Mouse (Mus musculus): Measurements from ENCODE around the gene Syde2. TPM values are rescaled to one million over a fixed set of nuclear protein-coding genes. Genes with fewer than 3 reads are reported as not detected.

Gene Syde2
- polyA plus RNA-seq, 1 experiment = 1.3 TPM

DNA sequence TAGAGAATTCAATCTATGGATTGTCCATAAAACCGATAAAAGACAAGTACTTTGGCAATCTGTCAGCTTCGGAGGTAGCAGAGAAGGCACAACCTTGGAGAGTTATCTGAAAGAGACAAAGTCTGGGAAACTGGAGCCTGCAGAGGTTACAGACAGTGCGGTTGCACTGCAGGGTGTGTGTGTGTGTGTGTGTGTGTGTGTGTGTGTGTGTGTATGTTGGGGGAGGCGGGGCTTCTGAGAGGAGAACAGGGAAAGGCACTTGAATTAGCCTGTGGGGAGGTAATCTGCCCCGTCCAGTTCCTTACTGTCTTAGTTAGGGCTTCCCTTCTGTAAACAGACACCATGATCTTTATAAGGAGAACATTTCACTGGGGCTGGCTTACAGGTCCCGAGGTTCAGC lies 20.2 kb downstream of the Syde2 start:
- H3K27ac ChIP-seq (ENCODE audit: insufficient read depth, low read length) = no peak overlapping the region
- no peaks in the 10 kb centered on the region for H3K27me3 ChIP-seq (ENCODE audit: control insufficient read depth, insufficient read depth, low read length)
- TF ChIP-seq CTCF (IDR thresholded peaks at IDR 0.05; ENCODE audit: borderline replicate concordance, insufficient read depth, low read depth, low read length) = no peak
- no peaks in the 10 kb centered on the region for H3K4me1 ChIP-seq (ENCODE audit: control insufficient read depth, insufficient read depth, low read length)
- 76% methylated on average over 6 of the region's 6 CpGs for WGBS
- DNase-seq = no peak
- no peak overlapping the region for H3K4me3 ChIP-seq (replicated peaks; ENCODE audit: insufficient read depth, low read depth, low read length)

DNA sequence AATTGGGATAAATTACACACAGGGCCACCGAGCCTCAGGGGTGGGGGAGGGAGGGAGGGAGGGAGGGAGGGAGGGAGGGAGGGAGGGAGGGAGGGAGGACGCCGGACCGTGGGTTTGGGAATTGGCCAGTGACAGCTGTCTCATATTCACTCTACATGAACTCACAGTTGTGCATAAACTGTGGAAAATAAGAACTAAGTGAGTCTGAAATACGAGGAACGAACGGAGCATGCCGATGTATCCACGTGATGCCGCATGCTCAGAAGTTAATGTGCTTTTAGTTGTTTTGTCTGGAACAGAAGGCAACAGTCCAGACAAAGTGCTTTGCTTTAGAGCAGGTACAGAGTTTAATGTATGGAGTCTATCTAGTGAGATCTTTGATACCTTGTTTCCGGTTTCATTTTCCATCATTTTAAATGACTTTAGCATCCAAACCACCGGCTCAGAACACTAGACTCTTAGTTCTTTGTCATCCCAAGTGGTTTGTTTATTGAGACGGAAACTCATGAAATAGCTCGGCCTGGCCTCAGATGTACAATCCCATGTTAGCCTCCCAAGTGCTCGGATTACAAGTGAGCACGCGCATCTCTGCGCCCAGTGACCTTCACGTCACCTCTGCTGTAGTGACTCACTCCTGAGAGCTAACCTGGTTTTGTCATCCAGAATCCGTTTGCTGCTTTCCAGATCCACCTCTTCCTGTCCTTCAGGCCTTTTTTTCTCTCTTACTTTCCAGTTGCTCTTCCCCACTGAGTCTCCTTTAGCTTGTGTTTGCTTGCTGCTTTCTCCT lies 22.4 kb downstream of the Syde2 start:
- Histone ChIP-seq H3K27ac (ENCODE audit: insufficient read depth, low read length) (no peak overlapping the region), H3K4me1 (ENCODE audit: control insufficient read depth, insufficient read depth, low read length) (no peaks in the 10 kb centered on the region), H3K27me3 (ENCODE audit: control insufficient read depth, insufficient read depth, low read length) (no peaks in the 10 kb centered on the region), H3K4me3 (replicated peaks; ENCODE audit: insufficient read depth, low read depth, low read length) (no peak overlapping the region)
- TF ChIP-seq POLR2A (IDR thresholded peaks at IDR 0.05; ENCODE audit: borderline replicate concordance, insufficient read depth, low read length) (no peak), CTCF (IDR thresholded peaks at IDR 0.05; ENCODE audit: borderline replicate concordance, insufficient read depth, low read depth, low read length) (no peak)
- 56% methylated on average over 19 of the region's 20 CpGs for WGBS
- no peak for DNase-seq

DNA sequence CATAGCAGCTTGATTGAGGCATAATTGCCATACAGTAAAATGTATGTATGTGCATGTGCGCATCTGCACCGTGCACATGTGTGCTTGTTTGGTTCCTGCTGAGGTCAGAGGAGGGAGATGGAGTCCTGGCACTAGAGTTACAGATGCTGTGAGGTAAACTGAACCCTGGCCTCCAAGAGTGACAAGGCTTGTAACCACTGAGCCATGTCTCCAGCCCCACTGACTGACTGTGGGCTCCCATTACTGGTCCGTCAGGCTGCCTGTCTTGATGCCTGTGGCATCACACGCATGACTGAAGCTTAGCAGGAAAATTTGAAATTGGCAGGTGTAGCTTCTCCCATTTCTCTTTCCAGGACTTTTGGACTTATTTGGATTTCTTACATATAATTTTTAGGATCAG lies 23.1 kb downstream of the Syde2 start:
- no peak for DNase-seq
- H3K4me1 ChIP-seq (ENCODE audit: control insufficient read depth, insufficient read depth, low read length) = no peaks in the 10 kb centered on the region
- WGBS = 75% methylated on average over 4 of the region's 4 CpGs
- no peak for TF ChIP-seq POLR2A (IDR thresholded peaks at IDR 0.05; ENCODE audit: borderline replicate concordance, insufficient read depth, low read length)
- TF ChIP-seq CTCF (IDR thresholded peaks at IDR 0.05; ENCODE audit: borderline replicate concordance, insufficient read depth, low read depth, low read length) = no peak
- H3K27ac ChIP-seq (ENCODE audit: insufficient read depth, low read length) = no peak overlapping the region
- no peak overlapping the region for H3K4me3 ChIP-seq (replicated peaks; ENCODE audit: insufficient read depth, low read depth, low read length)
- no peaks in the 10 kb centered on the region for H3K27me3 ChIP-seq (ENCODE audit: control insufficient read depth, insufficient read depth, low read length)

DNA sequence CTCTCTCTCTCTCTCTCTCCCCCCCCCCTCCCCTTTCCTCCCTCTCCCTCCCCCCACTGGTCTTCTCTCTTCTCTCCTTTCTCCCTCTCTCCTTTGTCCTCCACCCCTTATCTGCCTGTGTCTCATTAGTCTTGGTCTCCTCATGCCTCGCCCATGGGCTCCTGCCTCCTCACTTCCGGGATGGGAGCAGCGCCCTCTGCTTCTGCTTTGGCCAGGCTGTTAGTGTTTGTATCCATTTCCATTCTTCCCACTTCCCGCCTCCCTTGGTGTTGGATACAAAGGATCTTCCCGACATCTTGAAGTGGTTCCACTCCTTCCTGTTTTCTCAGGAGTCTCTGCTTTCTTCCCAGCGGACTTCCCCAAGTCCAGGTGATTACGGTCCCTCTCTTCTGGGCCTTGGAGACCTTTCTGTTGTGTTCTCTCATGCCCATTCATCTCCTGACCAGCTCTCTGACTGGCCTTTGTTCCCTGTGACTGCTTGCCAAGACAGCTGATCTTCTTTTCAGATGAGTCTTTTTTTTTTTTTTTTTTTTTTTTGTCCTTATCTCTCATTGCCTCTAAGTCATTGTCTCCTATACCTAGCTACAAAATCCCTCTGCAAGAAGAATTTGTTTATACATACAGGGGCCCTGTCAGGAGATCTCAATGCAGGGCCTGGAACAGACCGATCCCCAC lies 24.0 kb downstream of the Syde2 start:
- 71% methylated on average over 8 of the region's 8 CpGs for WGBS
- H3K4me3 ChIP-seq (replicated peaks; ENCODE audit: insufficient read depth, low read depth, low read length) = no peak overlapping the region
- no peaks in the 10 kb centered on the region for H3K4me1 ChIP-seq (ENCODE audit: control insufficient read depth, insufficient read depth, low read length)
- TF ChIP-seq CTCF (IDR thresholded peaks at IDR 0.05; ENCODE audit: borderline replicate concordance, insufficient read depth, low read depth, low read length) (no peak), POLR2A (IDR thresholded peaks at IDR 0.05; ENCODE audit: borderline replicate concordance, insufficient read depth, low read length) (no peak)
- no peak for DNase-seq
- H3K27ac ChIP-seq (ENCODE audit: insufficient read depth, low read length) = no peak overlapping the region
- H3K27me3 ChIP-seq (ENCODE audit: control insufficient read depth, insufficient read depth, low read length) = no peaks in the 10 kb centered on the region

DNA sequence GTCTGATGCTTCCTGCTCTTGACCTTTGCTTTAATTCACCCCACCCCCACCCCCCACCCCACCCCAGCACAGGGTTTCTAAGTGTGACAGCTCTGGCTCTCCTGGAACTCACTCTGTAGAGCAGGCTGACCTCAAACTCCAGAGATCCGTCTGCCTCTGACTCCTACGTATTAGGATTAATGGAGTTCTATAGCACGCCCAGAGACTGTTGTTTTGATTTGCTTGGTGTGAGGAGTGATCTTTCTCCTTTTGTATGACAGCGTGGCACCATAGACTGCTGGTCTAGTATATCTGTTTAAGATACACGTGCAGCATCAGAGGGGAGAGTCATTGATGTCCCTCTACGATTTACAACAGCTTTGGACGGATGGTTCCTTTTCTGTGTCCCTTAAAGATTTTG lies 25.8 kb downstream of the Syde2 start:
- no peak overlapping the region for H3K27ac ChIP-seq (ENCODE audit: insufficient read depth, low read length)
- TF ChIP-seq CTCF (IDR thresholded peaks at IDR 0.05; ENCODE audit: borderline replicate concordance, insufficient read depth, low read depth, low read length) = no peak
- no peak for TF ChIP-seq POLR2A (IDR thresholded peaks at IDR 0.05; ENCODE audit: borderline replicate concordance, insufficient read depth, low read length)
- WGBS = 96% methylated on average over 7 of the region's 7 CpGs
- H3K27me3 ChIP-seq (ENCODE audit: control insufficient read depth, insufficient read depth, low read length) = no peaks in the 10 kb centered on the region
- H3K4me3 ChIP-seq (replicated peaks; ENCODE audit: insufficient read depth, low read depth, low read length) = no peak overlapping the region
- DNase-seq = no peak
- H3K4me1 ChIP-seq (ENCODE audit: control insufficient read depth, insufficient read depth, low read length) = no peaks in the 10 kb centered on the region

DNA sequence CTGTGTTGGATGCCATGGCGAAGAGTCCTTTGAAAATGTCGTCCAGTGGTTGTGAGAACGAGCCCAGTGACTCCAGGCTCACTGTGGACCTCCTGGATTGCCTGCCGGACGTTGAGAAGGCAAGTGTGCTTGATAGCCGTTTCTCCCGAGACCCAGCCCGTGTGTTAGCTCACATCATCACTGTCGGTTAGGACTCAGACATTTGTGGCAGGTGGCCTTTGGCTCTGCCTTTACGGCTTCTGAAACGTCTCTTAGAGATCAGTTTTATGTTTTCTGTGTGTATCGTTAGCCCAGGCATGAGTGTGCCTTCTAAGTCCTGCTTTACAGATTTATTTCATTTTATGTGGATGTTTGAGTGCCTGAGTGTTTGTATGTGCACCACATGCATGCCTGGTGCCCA lies 26.7 kb downstream of the Syde2 start:
- no peaks in the 10 kb centered on the region for H3K4me1 ChIP-seq (ENCODE audit: control insufficient read depth, insufficient read depth, low read length)
- no peak overlapping the region for H3K4me3 ChIP-seq (replicated peaks; ENCODE audit: insufficient read depth, low read depth, low read length)
- 92% methylated on average over 12 of the region's 12 CpGs for WGBS
- H3K27me3 ChIP-seq (ENCODE audit: control insufficient read depth, insufficient read depth, low read length) = no peaks in the 10 kb centered on the region
- no peak overlapping the region for H3K27ac ChIP-seq (ENCODE audit: insufficient read depth, low read length)
- TF ChIP-seq POLR2A (IDR thresholded peaks at IDR 0.05; ENCODE audit: borderline replicate concordance, insufficient read depth, low read length) = no peak
- no peak for TF ChIP-seq CTCF (IDR thresholded peaks at IDR 0.05; ENCODE audit: borderline replicate concordance, insufficient read depth, low read depth, low read length)
- DNase-seq = no peak

DNA sequence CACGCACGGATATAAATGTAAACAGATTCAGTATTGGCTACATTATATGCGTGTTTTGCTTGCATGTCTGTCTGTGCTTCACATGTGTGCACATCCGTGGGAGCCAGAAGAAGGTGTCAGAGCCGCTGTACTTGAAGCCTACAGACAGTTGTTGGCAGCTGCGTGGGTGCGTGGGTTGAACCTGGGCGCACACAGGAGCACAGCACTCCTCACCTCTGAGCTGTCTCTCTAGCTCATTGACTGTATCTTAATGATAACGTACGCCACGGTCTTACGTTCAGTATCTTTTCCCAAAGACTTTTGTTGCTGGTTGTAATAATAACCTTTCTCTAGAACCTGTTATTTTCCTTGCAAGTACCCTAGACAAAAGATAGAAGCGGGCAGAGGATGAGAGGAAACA lies 29.3 kb downstream of the Syde2 start:
- WGBS = 94% methylated on average over 13 of the region's 13 CpGs
- Histone ChIP-seq H3K27ac (ENCODE audit: insufficient read depth, low read length) (no peak overlapping the region), H3K27me3 (ENCODE audit: control insufficient read depth, insufficient read depth, low read length) (no peaks in the 10 kb centered on the region), H3K4me1 (ENCODE audit: control insufficient read depth, insufficient read depth, low read length) (no peaks in the 10 kb centered on the region), H3K4me3 (replicated peaks; ENCODE audit: insufficient read depth, low read depth, low read length) (no peak overlapping the region)
- no peak for DNase-seq
- no peak for TF ChIP-seq CTCF (IDR thresholded peaks at IDR 0.05; ENCODE audit: borderline replicate concordance, insufficient read depth, low read depth, low read length)

DNA sequence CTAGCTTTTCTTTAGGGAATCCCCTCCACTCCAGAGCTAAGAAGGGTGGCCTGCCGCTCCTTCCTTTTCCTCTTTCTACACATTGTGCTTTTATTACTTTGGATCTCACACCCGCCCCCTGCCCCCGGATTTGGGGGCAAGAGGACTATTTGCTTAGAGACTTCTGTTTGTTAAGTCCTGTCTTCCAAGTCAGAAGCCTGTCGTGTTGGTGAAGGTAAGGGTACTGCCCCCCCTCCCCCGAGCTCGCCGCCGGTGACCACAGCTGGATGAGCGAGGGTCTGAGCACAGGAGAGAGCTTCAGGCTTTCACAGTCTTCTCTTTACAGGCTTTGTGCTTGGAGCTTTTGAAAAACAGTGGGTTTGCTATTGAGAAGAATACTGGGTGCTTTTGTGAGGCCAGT lies 29.9 kb downstream of the Syde2 start:
- DNase-seq = no peak

More for the DNA sequence above, 29.9 kb downstream of the Syde2 start:
- H3K4me3 ChIP-seq (replicated peaks; ENCODE audit: insufficient read depth, low read depth, low read length) = no peak overlapping the region
- H3K4me1 ChIP-seq (ENCODE audit: control insufficient read depth, insufficient read depth, low read length) = no peaks in the 10 kb centered on the region
- H3K27me3 ChIP-seq (ENCODE audit: control insufficient read depth, insufficient read depth, low read length) = no peaks in the 10 kb centered on the region
- 53% methylated on average over 9 of the region's 9 CpGs for WGBS
- H3K27ac ChIP-seq (ENCODE audit: insufficient read depth, low read length) = no peak overlapping the region
- TF ChIP-seq POLR2A (IDR thresholded peaks at IDR 0.05; ENCODE audit: borderline replicate concordance, insufficient read depth, low read length) (no peak), CTCF (IDR thresholded peaks at IDR 0.05; ENCODE audit: borderline replicate concordance, insufficient read depth, low read depth, low read length) (no peak)

All from cerebellum, adult 2 months (tissue).